Mouse (Mus musculus) forebrain, embryonic 16.5 days (tissue): ENCODE measurements around the gene Plek2. TPM values are rescaled to one million over a fixed set of nuclear protein-coding genes. Genes with fewer than 3 reads are reported as not detected.

Experiments
- ATAC-seq: fragments of 200-750 bp; cut with Nextera tagmentation; 2 replicates; pipeline ENCODE4 v1.8.0; 2017; ENCODE audit warnings: mild to moderate bottlenecking, moderate library complexity
- H3K27ac ChIP-seq: fragments of 300-500 bp; sonication (generic); 2 replicates; pipeline ENCODE4 v1.5.1; 2014; ENCODE audit warnings: low read length, control low read depth
- H3K27me3 ChIP-seq: fragments of 300-500 bp; sonication (generic); replicated peaks from 2 replicates; pipeline ENCODE4 v1.6.1; 2014; ENCODE audit warnings: low read length; ENCODE audit not compliant: control insufficient read depth, insufficient read depth
- H3K36me3 ChIP-seq: fragments of 300-500 bp; sonication (generic); 2 replicates; pipeline ENCODE4 v1.6.1; 2014; ENCODE audit not compliant: control insufficient read depth, insufficient read depth
- H3K4me1 ChIP-seq: fragments of 300-500 bp; sonication (generic); replicated peaks from 2 replicates; pipeline ENCODE4 v1.6.1; 2014; ENCODE audit warnings: low read length; ENCODE audit not compliant: control insufficient read depth, insufficient read depth
- H3K4me2 ChIP-seq: fragments of 300-500 bp; sonication (generic); 2 replicates; pipeline ENCODE4 v1.6.1; 2014; ENCODE audit warnings: mild to moderate bottlenecking, low read length, control low read depth
- H3K4me3 ChIP-seq: fragments of 300-500 bp; sonication (generic); replicated peaks from 2 replicates; pipeline ENCODE4 v1.5.1; 2014; ENCODE audit warnings: mild to moderate bottlenecking, low read length, control low read depth
- H3K9ac ChIP-seq: fragments of 300-500 bp; sonication (generic); replicated peaks from 2 replicates; pipeline ENCODE4 v1.6.1; 2014; ENCODE audit warnings: low read depth, low read length, control low read depth
- H3K9me3 ChIP-seq: fragments of 300-500 bp; sonication (generic); 2 replicates; pipeline ENCODE4 v1.6.1; 2016; ENCODE audit warnings: low read length; ENCODE audit not compliant: control insufficient read depth
- WGBS: fragments of 180-500 bp; shearing (Covaris S2); extraction: QIAGEN DNeasy Blood & Tissue Kit; methylation state at CpG from one replicate; pipeline ENCODE4 v1.1.7; 2014; 5-methylcytosine and 5-hydroxymethylcytosine counted together
- polyA plus RNA-seq: library from polyadenylated mRNA; unstranded; fragments of >200 nt; fragmentation: Nextera tagmentation; extraction: Ambion mirVana; gene quantifications from 2 replicates; pipeline ENCODE4 v1.2.1, GENCODE M21; 2015

Gene Plek2
- polyA plus RNA-seq, 1 experiment from 2014 or later = 1.1 TPM

- no peak overlapping the region for H3K4me2 ChIP-seq
- 81% methylated on average over 3 of the region's 3 CpGs for WGBS
- no peaks in the 10 kb centered on the region for H3K9me3 ChIP-seq
- peaks cover 19% of the 10 kb centered on the region for H3K27me3 ChIP-seq
- no peak overlapping the region for H3K27ac ChIP-seq
- H3K9ac ChIP-seq = no peak overlapping the region
- H3K36me3 ChIP-seq = no peaks in the 10 kb centered on the region
- H3K4me1 ChIP-seq = peaks cover 18% of the 10 kb centered on the region
- no peak for ATAC-seq
- no peak overlapping the region for H3K4me3 ChIP-seq
These were observed 8.8 kb upstream of the Plek2 start for GRCm38 (mm10) chr12:78915561-78915960.

GRCm38 (mm10) chr12:78914458-78914857 lies 7.7 kb upstream of the Plek2 start:
- Histone ChIP-seq H3K4me3 (no peak overlapping the region), H3K9me3 (no peaks in the 10 kb centered on the region), H3K9ac (no peak overlapping the region), H3K4me2 (no peak overlapping the region), H3K27me3 (peaks cover 22% of the 10 kb centered on the region), H3K4me1 (peaks cover 18% of the 10 kb centered on the region), H3K36me3 (no peaks in the 10 kb centered on the region), H3K27ac (no peak overlapping the region)
- no peak for ATAC-seq
- 93% methylated on average over 4 of the region's 4 CpGs for WGBS

GRCm38 (mm10) chr12:78911707-78912417 lies 5.1 kb upstream of the Plek2 start:
- H3K27me3 ChIP-seq = peaks cover 28% of the 10 kb centered on the region
- 2% methylated on average over 37 of the region's 37 CpGs for WGBS
- peak overlapping the region; percentile 55 for H3K4me2 ChIP-seq
- H3K27ac ChIP-seq = no peak overlapping the region
- H3K36me3 ChIP-seq = no peaks in the 10 kb centered on the region
- H3K9ac ChIP-seq = peak overlapping the region; percentile 41
- ATAC-seq = 0 out of 2 replicates have a peak, but pooled peaks have one; percentile 23
- H3K4me3 ChIP-seq = peak overlapping the region; percentile 34
- H3K9me3 ChIP-seq = no peaks in the 10 kb centered on the region
- H3K4me1 ChIP-seq = peaks cover 14% of the 10 kb centered on the region

DNA sequence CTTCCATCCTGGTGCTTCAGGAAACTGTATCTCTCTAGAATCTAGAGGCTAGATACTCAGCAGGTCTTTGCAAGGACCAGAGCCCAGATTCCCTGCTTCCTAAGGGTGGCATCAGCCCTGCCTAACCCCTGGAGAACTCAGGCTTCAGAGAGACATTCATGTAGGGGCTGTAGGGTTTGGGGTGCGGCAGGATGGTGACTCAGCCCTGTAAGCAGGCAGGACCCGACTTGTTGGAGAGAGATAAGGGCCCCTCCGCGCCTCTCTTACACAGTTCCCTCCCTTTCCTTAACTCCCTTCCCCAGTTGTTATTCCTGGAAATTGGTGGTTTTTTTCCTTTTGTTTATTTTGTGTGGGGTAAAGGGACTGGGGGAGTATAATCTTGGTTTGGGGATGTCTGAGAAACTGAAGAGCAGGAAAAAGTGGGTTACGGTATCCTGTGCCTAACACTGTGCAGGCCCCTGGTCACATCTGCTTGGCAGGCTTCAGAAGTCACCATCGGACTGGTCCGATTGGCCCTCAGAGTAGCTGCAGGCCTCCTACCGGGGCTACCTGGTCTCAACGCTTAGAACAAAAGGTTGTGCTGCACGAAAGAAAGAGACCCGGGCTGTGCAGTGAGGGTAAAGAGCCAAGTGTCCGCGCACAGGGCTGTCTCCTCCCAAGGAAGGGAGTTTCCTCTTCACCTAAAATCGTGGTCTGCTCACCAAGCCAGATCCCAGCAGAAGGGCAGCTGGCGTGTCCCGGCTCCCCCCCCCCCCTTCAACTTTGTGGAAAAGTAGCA lies 4.1 kb upstream of the Plek2 start:
- no peak overlapping the region for H3K9ac ChIP-seq
- peak overlapping the region; percentile 34; the same call in 1 of the 2 replicates for H3K4me3 ChIP-seq
- H3K36me3 ChIP-seq = no peaks in the 10 kb centered on the region
- H3K9me3 ChIP-seq = no peaks in the 10 kb centered on the region
- 16% methylated on average over 16 of the region's 16 CpGs for WGBS
- H3K4me2 ChIP-seq = peak overlapping the region; percentile 55
- peaks cover 31% of the 10 kb centered on the region for H3K27me3 ChIP-seq
- peaks cover 18% of the 10 kb centered on the region for H3K4me1 ChIP-seq
- ATAC-seq = no peak
- no peak overlapping the region for H3K27ac ChIP-seq

GRCm38 (mm10) chr12:78908081-78908605 lies 1.4 kb upstream of the Plek2 start:
- Histone ChIP-seq H3K27me3 (peaks cover 33% of the 10 kb centered on the region), H3K4me3 (no peak overlapping the region), H3K4me1 (peaks cover 18% of the 10 kb centered on the region), H3K4me2 (no peak overlapping the region), H3K9ac (no peak overlapping the region), H3K9me3 (no peaks in the 10 kb centered on the region), H3K27ac (no peak overlapping the region), H3K36me3 (no peaks in the 10 kb centered on the region)
- no peak for ATAC-seq
- 73% methylated on average over 6 of the region's 6 CpGs for WGBS

- 79% methylated on average over 7 of the region's 7 CpGs for WGBS
These were observed 2.3 kb downstream of the Plek2 start for GRCm38 (mm10) chr12:78904499-78904898.

DNA sequence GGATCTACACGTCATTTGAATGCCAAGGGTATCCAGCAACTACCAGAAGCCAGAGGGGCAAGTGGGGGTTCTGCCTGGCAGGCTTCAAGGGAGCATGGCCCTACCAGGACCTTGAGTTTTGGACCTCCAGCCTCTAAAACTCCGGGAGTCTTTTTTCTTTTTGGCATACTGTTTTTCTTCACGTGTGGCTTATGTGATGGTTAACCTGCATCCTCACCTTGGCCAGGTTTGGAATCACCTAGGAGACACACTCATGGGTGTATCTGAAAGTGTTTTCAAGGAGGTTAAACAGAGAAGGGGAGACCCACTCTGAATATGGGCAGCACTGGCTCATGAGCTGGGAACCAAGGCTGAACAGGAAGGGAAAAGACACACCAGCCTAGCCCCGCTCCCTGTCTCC lies 3.5 kb downstream of the Plek2 start:
- Histone ChIP-seq H3K4me2 (no peak overlapping the region), H3K9me3 (no peaks in the 10 kb centered on the region), H3K4me3 (no peak overlapping the region), H3K36me3 (no peaks in the 10 kb centered on the region), H3K4me1 (peaks cover 6% of the 10 kb centered on the region), H3K9ac (no peak overlapping the region), H3K27me3 (peaks cover 5% of the 10 kb centered on the region), H3K27ac (no peak overlapping the region)
- WGBS = 82% methylated on average over 4 of the region's 4 CpGs
- no peak for ATAC-seq

More at GRCm38 (mm10) chr12:78904499-78904898, 2.3 kb downstream of the Plek2 start:
- no peak for ATAC-seq
- H3K9me3 ChIP-seq = no peaks in the 10 kb centered on the region
- peaks cover 6% of the 10 kb centered on the region for H3K4me1 ChIP-seq
- H3K27me3 ChIP-seq = peaks cover 12% of the 10 kb centered on the region
- H3K27ac ChIP-seq = no peak overlapping the region
- no peak overlapping the region for H3K9ac ChIP-seq
- H3K4me2 ChIP-seq = no peak overlapping the region
- no peaks in the 10 kb centered on the region for H3K36me3 ChIP-seq
- no peak overlapping the region for H3K4me3 ChIP-seq

DNA sequence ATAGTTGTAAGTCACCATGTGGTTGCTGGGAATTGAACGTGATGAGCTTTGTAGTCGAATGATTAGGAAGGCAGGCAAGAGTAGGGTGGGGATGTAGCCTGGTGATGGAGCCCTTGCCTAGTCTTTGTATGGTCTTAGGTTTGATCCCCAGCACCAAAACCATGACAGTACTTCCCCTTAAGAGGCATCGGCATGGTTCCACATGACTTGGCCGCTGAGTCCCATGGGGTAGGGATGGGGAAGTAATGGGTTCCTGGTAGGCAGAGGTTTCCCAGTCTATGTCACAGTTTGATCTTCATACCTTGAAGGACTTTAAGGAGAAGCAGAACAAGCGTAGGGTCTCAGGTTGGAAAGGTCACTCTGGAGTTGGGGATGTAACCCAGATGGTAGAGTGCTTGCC lies 5.3 kb downstream of the Plek2 start:
- Histone ChIP-seq H3K27me3 (peaks cover 2% of the 10 kb centered on the region; the same call in 1 of the 2 replicates), H3K9me3 (no peaks in the 10 kb centered on the region), H3K36me3 (no peaks in the 10 kb centered on the region), H3K4me1 (no peaks in the 10 kb centered on the region; the same call in 1 of the 2 replicates), H3K9ac (no peak overlapping the region), H3K4me2 (no peak overlapping the region), H3K4me3 (no peak overlapping the region), H3K27ac (no peak overlapping the region)
- WGBS = 90% methylated on average over 5 of the region's 5 CpGs
- no peak for ATAC-seq

DNA sequence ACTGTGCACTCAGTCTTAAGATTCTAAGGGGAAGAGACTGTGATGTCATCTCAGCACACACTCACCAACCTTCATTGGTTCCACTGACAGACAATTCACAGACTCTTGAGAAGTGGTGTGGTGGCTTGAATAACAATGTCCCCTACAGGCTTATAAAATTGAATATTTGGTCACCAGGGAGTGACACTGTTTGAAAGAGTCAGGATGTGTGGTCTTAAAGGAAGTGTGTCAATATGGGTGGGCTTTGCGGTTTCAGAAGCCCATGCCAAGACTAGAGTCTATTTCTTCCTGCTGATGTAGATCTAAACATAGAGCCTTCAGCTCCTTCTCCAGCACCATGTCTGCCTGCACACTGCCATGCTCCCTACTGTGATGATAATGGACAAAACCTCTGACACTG lies 8.9 kb downstream of the Plek2 start:
- Histone ChIP-seq H3K4me1 (no peaks in the 10 kb centered on the region), H3K36me3 (no peaks in the 10 kb centered on the region), H3K4me2 (no peak overlapping the region), H3K27me3 (no peaks in the 10 kb centered on the region), H3K4me3 (no peak overlapping the region), H3K27ac (no peak overlapping the region), H3K9me3 (no peaks in the 10 kb centered on the region), H3K9ac (no peak overlapping the region)
- no peak for ATAC-seq
- WGBS = 96% methylated on average over 1 of the region's 1 CpGs
